Mouse (Mus musculus) heart, postnatal 0 days (tissue): Measurements from ENCODE around the gene Ankrd27.

Source experiments
- CTCF ChIP-seq: IDR thresholded peaks from 2 replicates; pipeline ENCODE4 v1.5.1; 2016; ENCODE audit warnings: antibody characterized with exemption, control low read depth, low read depth
- EP300 ChIP-seq: IDR thresholded peaks from 2 replicates; pipeline ENCODE4 v1.6.1; 2016; ENCODE audit warnings: antibody characterized with exemption, low read depth

- TF ChIP-seq EP300 (no peak), CTCF (no peak)
Measured at GRCm38 (mm10) chr7:35588680-35589428, 2.8 kb downstream of the Ankrd27 start.
